Mouse (Mus musculus) neutrophil, adult 5-6 weeks (primary cell): Measurements from ENCODE around the gene Rhog. TPM values are rescaled to one million over a fixed set of nuclear protein-coding genes. Genes with fewer than 3 reads are reported as not detected.
A peak's percentile ranks its signal among the peaks of the same experiment; 100 is the strongest.
"Not testable (repeated sequence)": the region's sequence is repeated elsewhere in the genome, so short reads cannot be mapped to it uniquely, and the experiment has no call there.

ENCODE experiments used
- ATAC-seq: fragments of 151-379, 151-347 bp; 2 replicates; pipeline ENCODE4 v1.8.0; 2017; ENCODE audit warnings: mild to moderate bottlenecking, moderate TSS enrichment; ENCODE audit not compliant: insufficient number of reproducible peaks, poor library complexity, low FRiP score, severe bottlenecking; ENCODE audit errors: extremely low read depth
- total RNA-seq: library from RNA; stranded (forward); fragments of 200-1000 nt; gene quantifications from 2 replicates; pipeline ENCODE4 v1.2.3, GENCODE M21; 2017

The Rhog gene
- 118 and 127 TPM in 2 replicates for total RNA-seq

DNA sequence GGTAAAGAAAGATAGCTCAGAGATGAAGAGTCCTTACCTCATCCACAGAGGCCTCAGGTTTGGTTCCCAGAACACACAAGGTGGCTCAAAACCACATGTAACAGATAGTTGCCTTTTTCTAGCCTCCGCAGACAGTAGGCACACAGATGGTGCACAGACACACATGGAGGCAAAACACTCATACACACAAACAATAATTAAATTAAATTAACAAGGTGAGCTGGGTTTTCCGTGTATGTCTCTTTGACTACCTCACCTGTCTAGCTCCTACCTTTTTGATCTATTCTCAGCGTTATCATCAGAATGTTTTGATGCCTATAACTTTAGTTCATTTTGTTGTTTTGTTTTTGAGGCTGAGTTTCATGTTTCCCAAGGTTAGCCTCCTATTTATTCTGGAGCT, at the start of gene Rhog:
Gene Rhog (minus strand): TSS at position 101 of the 400 bp plus-strand sequence.
- ATAC-seq, result no peak

DNA sequence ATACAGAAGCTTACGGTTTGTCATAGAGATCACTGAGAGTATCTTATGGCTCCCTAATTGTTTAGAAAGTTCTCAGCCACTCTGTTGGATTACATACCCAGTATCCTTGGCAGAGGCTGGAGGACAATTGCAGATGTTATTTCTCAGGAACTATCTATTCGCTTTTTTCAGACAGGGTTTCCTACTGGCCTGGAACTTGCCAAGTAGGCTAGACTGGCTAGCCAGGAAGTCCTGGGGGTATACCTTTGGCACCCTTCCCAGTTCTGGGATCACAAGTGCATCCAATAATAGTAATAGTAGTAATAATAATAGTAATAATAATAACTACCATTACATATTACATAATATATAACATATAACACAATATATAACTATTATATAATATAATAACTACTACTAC, 49.7 kb upstream of the Rhog start:
- no peak for ATAC-seq

DNA sequence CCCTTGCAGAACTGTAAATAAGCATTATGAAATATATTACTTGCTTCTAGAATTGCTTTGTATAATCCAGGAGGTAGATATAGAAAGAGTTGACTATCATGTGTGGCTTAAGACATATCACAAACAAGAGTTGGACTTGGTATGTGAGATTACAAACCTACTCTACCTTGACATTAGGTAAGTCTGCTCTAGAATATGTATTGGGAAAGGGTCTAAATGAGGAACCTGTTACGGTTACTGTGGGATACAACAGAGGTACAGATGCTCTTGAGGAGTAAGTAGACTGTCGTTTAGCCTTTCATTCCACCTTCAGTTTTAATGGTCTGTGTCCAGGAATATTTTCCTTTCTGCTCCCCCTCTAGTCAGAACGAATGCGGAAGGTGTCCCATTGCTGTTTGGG, 46.6 kb upstream of the Rhog start:
- ATAC-seq, result no peak

DNA sequence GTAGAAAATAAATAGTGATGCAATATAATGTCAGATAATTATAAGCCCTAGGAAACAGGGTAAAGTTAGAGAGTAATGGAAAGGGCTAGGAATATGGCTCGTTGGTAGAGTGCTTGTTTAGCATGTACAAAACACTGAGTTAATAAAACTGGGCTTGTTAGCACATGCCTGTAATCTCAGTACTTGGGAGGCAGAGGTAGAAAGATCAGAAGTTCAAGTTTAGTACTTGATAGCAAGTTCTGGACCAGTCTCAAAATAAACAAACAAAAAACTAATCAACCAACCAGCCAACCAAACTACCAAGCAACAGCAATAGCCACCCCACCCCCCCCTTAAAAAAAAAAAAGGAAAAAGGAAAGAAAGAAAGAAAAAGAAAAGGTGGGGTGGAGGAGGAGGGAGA, 44.9 kb upstream of the Rhog start:
- no peak for ATAC-seq

DNA sequence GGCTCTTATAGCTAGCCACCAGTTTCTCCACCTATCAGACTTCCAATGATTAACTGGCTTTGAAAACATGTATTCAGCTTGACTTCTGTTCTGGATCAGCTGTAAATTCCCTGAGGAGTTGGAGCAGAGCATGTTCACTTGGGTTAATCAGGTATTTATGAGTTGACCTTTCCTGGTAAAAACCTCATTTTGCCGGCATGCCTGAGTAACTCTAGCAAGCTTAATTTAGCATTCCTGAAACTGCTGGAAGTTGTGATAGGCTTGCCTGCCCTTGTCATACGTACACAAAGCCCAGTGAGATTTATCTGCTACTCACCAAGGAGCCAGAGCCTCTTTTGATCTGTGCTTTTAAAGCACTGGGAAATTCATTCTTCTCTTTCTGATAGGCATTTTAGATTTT, 37.4 kb upstream of the Rhog start:
- ATAC-seq, result no peak

DNA sequence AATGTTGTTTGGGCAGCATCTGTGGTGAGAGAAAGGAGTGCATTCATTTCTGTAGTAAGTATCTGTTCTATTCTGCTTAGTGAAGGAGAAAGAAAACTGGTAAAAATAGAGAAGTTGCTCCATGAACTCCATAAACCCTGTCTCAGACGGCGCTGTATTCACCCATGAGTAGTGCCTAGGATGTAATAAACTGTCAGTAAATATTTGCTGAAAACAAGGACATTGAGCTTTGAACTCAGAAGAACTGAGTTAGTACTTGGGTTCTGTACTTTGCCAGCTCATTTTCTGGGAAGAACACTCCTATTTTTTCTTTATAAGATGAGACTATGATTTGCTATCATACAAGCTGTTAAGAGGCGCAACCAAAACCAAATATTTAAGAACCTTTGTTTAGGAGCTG, 36.4 kb upstream of the Rhog start:
- no peak for ATAC-seq

DNA sequence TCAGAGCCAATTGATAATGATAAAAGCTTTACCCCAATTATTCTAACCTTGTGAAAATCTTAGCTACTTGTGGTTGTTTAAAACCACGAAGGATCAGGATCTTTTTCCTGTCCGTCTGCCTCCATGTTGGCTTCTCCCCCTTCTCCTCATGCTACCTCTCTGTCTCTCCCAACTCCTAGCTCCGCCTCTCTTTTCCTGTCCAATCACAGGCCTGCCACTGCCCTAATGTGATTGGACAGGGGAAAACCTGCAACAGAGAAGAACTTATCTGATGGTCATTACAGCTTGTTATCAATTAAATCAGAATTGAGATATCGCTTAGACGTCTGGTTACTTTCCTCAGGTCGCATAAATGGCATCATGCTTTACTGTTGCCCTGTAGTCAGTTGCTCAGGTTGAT, 33.6 kb upstream of the Rhog start:
- ATAC-seq, result no peak

DNA sequence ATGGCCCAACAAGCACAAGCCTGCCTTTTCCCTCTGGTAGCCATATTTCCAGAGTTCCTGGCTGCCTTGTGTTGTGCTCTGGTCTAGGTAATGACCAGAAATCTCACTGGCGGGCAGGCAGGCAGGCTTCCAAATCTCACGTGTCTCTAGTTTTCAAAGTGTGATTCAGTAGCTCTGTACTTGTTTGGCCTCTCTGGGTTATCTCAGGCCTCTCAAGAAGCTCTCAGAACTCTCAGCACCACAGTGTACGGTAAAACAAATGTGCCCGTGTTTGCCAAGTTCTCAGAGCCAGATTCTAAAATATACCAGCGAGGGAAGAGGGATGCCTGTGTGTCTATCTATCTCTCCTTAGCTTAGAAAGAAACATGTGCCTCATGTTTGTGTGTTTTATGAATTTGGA, 26.4 kb upstream of the Rhog start:
- ATAC-seq, result no peak

DNA sequence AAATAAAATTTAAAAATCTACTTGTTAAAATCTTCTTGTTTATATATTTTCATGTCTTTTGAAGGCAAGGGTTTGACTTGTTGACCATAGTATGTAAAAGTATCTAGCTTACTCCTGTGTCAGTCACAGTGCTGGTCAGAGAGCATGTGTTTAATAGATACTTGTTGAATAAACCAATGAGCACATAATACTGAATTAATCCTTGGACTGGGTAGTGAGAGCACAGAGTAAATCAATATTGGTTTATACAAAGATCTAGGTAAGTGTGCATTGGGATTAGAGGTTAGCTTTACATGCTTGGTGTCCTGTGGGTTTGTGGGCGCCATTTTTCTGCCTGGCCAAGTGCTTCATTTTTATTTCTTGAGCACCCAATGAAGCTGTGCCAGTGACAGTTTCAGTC, 25.5 kb upstream of the Rhog start:
- no peak for ATAC-seq

DNA sequence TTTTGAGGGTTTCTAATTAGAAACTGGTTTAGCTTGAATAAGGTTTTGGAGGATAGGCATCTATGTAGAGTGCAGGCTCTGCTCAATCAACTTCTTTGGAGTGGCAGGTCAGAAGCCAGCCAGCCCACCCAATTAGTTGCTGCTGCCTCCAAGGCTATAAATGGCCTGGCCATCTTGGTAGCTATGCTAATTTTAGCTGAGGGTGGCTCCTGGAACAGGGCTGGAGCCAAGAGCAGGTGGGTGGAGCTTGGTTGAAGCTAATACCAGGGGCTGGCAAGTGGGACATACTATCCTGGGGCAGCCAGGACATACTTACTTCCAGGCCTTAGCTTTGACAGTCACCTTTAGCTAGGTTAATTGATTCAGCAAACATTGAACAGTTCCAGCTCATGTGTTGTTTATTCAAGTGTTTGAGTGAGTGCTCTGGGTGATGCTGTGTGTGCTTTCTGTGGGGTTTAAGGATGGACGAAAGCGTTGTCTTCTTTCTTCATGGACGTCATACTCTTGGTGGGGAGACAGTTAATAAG, 16.6 kb upstream of the Rhog start:
- no peak for ATAC-seq

DNA sequence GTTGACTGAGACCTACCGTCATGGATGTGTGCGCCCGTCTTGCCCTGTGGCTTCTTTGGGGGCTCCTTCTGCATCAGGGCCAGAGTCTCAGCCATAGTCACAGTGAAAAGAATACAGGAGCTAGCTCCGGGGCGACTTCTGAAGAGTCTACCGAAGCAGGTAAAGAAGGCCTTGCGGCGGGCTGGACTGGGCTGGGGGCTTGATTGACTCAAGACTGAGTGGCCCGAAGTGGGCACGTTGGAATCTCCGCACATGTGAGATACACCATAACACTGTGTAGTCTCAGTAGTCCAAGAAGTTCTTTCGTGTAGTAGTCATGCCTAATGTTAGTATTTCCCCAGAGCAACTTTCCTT, 12.5 kb upstream of the Rhog start:
- no peak for ATAC-seq

DNA sequence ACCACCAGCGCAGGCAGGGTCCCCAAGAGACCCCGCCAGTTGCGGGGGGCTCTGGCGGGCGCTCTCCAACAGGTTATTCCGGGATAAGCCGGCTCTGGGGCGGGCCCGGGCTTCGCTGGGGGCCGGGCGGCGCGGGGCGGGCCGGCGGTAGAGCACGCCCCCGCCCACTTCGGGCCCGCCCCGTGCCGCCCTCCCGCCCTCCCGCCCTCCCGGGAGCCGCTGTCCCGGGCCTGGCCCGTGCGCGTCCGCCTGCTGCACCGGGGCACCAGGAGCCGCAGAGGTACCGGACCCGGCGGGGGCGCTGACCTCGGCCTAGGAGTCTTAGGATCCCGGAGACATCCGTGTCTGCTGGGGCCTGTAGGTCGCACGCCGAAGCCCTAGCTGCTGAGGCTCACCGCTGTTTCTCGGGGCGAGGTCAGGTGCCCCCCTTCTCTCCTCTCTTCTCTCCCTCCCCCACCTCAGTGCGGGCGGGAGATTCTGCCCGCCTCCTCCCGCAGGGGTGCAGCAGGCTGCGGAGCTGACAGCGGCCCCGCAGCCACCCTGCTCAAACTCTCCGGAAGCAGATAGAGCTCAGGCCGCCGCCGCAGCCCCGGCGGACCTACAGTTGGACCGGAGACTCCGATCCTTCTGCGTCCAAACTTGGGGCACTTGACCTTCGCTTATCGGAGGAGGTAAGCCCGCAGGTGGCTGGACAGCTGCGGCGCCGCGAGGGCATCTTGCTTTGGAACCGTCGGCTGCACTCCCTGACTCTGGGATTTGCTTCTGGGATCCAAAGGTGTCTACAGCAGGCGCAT, 11.9 kb upstream of the Rhog start, which contains the start of gene Stim1:
Gene Stim1 (plus strand): TSS at position 206 of the 794 bp plus-strand sequence.
- peak; percentile 16; the same call in 1 of the 2 replicates for ATAC-seq

DNA sequence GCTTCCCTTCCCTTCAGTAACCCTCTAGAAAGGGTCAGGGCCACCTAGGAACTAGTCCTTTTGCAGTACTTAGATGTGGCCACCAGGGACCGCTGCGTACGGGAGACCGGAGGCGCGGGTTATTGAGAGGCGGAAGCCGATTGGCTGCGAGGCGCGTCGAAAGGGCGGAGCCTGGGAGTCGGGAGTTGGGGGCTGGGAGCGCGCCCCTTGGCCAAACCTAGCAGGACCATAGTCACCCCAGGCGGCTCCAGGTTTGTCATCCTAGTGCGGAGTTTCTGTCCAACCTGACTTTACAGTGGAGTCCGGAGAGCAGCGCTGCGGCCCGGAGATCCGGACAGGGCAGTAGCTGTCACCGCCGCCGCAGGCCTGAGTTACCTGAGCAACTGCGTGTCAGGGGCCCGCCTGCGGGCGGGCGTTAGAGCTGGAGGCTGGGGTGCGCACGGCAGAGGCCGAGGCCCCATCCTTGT, 11.3 kb upstream of the Rhog start:
- ATAC-seq, result peak; percentile 80

DNA sequence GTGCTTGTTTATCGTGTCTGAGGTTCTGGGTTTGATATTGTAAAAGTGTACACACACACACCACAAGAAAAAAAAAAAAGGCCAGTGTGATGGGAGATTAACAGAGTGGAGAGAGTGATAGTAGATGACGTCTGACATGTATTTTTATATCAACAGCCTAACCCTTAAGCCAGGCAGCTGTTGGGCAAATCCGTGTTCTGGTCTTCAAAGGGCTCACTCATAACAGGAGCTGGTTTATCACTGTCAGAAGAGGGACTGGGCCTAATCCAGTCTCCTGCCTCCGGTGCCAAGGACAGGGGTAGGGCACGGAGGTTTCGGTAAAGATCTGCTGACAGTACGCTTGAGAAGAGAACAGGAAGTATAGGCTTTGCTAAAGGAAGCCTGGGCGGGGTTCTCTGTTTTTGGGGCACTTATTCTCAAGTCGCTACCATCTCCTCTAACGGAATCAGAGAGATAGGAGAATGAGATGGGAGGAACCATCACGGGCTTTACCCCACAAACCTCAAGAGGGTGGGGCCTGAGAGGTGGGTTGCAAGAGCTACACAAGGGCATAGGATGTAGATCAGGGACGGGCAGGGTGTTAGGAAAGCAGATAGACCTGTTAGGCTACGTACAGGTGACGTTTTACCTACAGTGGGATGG, 10.7 kb upstream of the Rhog start:
- ATAC-seq, result peak; percentile 66

DNA sequence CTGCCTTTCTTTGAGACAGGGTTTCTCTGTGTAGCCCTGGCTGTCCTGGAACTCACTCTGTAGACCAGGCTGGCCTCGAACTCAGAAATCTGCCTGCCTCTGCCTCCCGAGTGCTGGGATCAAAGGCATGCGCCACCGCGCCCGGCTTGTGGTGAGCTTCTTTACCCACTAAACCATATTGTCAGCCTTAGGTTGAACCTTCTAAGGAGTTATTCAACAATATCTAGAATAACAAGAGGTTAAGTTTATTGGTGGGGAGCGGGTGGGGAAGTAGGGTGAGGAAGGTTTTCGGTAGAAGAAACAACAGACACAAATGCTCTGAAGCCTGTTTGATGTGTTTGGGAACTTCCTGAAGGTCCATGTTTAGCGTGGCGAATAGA, 10.2 kb upstream of the Rhog start:
- not testable (repeated sequence) for ATAC-seq

DNA sequence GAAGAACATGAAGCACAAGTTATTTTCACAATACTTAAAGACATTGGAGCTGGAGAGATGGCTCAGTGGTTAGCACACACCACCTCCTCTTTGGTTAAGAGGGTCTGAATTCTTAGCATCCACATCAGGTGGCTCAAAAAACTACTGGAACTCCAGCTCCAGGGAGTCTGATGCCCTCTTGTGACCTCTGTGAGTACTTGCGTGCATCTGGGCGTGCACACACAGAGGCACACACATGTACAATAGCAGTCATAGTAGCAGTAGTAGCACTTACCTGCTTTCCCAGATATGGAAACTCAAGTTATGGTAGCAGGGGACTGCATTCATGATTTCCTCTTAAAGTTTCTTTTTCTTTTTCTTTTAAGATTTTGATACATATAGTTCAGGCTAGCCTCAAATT, 7.2 kb upstream of the Rhog start:
- no peak for ATAC-seq

DNA sequence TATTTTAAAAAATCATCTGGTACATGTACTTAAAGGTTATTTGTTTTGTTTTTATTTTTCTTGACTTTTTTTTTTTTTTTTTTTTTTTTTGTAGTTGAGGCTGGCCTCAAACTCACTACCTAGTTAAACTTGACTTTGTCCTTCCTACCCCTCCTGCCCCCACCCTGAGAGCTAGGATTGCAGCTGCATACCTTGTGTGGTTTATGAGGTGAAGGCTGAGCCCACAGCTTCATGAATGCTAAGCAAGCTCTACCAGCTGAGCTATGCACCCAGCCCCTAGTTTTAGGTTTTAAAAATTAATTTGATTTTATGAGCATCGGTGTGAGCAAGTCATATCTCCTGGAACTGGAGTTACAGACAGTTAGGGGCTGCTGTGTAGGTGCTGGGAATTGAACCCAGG, 4.7 kb upstream of the Rhog start:
- ATAC-seq, result no peak

DNA sequence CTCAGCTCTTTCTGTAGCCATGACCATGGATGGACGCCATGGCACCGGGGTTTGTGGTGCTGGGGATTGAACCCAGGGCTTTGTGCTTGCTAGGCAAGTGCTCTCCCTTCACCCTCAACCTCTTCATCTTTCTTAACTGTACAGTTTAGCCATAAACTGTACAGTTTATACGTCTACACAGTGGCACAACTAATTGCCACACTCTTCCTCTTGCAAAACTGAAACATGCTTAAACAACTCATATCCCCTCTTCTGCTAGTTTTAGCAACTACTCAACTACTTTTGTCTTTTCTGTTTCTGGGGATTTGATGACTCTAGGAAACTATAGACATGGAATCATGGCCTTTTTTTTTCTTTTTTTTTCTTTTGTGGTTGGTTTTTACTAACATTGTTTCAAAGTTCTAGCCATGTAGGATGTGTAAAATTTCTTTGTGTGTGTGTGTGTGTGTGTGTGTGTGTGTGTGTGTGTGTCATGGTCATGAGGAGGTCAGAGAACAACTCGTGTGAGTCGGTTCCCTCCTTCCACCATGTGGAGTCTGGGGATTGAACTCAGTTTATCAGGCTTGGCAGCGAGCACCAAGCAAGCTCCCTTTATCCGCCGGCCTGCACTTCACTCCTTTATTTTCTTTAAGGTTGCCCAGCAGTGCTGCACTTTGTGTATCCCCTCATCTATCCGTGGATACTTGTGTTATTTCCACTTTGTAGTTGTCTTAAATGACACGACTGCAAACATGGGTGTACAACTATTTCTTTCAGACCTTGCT, 4.0 kb upstream of the Rhog start:
- no peak for ATAC-seq

DNA sequence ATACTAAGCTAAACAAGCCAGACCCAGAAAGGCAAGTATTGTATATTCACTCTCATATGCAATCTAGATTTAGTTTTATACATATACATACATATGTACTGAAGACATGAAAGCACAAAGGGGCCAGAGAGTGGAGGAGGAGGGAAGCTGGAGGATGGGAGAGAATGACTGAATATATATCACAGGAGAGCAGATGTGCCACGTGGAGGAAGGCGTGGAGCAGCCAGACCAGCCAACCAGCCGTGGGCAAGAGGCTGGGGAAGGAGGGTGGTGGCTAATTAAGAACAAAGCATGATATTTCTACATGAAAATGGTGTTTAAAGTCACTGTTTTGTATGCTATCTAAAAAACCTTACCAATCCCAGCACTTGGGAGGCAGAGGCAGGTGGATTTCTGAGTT, 2.9 kb upstream of the Rhog start:
- ATAC-seq, result no peak

DNA sequence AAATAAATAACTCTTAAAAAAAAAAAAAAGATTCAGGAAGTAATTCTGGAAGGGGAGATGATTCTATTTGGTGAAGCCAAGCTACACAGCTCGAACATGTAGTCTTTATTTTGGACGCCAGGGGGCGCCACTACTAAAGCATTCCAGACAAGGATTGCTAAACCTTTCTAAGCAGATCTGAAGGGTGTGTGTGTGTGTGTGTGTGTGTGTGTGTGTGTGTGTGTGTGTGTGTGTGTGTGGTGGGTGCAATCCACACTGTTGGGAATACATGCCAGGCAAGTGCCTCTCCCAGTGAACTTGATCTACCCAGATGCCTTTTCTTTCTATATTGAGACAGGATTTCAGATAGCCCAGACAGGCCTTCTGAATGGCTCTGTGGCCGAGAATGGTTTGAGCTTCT, 2.3 kb upstream of the Rhog start:
- peak; percentile 87 for ATAC-seq
